Mouse (Mus musculus): ENCODE measurements around the gene Trpc7.

DNA sequence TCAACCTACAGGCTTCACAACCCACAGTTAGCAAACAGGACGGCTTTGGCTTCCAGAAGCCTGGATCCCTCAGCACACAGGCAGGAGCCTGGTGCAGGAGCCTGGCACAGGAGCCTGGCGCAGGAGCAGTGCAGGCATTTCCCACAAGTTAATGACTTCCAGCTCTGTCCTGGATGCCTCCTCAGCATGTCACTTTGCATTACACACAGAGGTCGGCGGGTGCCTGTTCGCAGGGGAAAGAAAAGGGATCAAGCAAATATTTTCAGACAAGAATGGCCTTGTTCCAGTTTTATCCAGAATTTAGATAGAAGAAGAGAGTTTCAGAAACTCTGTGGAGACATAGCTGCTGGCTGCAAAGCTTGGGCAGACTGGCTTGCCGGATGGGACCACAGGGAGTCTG is 33.8 kb downstream of the Trpc7 start:
- TF ChIP-seq MAX (IDR thresholded peaks at IDR 0.05; ENCODE audit: low read depth) (no peak), CEBPB (IDR thresholded peaks at IDR 0.05; ENCODE audit: insufficient read depth, poor library complexity, severe bottlenecking) (no peak), POLR2A (IDR thresholded peaks at IDR 0.05; ENCODE audit: insufficient read length, low read depth) (no peak), MYOG (IDR thresholded peaks at IDR 0.05; ENCODE audit: control insufficient read depth in 1 of 3, insufficient read depth in 1 of 3, insufficient read length in 2 of 3, low read depth in 2 of 3) (no peak), REST (IDR thresholded peaks at IDR 0.05; ENCODE audit: insufficient read depth, insufficient read length) (no peak), POLR2AphosphoS2 (IDR thresholded peaks at IDR 0.05; ENCODE audit: insufficient read length, low read depth) (no peak), SRF (IDR thresholded peaks at IDR 0.05; ENCODE audit: control insufficient read depth, insufficient read length, low read depth) (no peak), E2F4 (IDR thresholded peaks at IDR 0.05; ENCODE audit: insufficient read depth) (no peak), MYOD1 (IDR thresholded peaks at IDR 0.05; ENCODE audit: control insufficient read depth in 1 of 3, insufficient read length in 2 of 3, low read depth in 2 of 3) (no peak), TCF12 (IDR thresholded peaks at IDR 0.05; ENCODE audit: insufficient read depth, poor library complexity, severe bottlenecking) (no peak), TCF3 (IDR thresholded peaks at IDR 0.05; ENCODE audit: insufficient read length, low read depth) (no peak), USF1 (IDR thresholded peaks at IDR 0.05; ENCODE audit: low read depth) (no peak)
